Comparison of ENCODE assay signal across 14 mouse cellular contexts in the genomic region with DNA sequence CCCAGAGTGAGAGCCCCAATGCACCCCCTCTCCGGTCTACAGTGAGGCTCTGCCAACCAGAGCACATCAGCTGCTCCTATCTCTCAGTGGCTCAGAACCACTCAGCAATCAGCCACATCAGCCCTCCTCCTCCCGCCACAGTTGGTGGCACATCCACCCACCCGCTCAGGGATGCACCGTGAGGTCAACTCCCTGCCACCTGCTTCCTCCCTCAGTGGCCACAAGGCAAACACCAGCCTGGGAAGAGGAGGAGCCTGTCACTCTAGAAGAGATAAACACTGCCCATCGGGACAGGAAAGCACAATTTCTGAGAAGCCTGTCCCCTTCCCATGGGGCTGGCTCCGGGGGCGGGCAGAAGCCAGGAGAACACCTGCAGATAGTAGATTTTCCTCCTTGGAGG. TPM values are rescaled to one million over a fixed set of nuclear protein-coding genes. Genes with fewer than 3 reads are reported as not detected.
DNase-seq lines count a peak whose midpoint lies in the region; ATAC-seq lines count a peak whose summit lies in the region.
"Had no signal": no experiment of that assay in that cellular context is flagged by ENCODE, and none has a peak within 500 bp of the region (broad histone marks: within the 10 kb centered on the region; RNA-seq: fewer than 3 reads in every experiment).

No protein-coding gene starts in this region.

- no peaks in the 10 kb centered on the region for H3K9me3 ChIP-seq in liver, embryonic 11.5 days (ENCODE audit: control insufficient read depth, low read length)
- H3K9me3 ChIP-seq in embryonic facial prominence, embryonic 10.5 days = no peaks in the 10 kb centered on the region
- H3K9me3 ChIP-seq in midbrain, embryonic 16.5 days (replicated peaks; ENCODE audit: control insufficient read depth, low read length, poor library complexity, severe bottlenecking) = no peaks in the 10 kb centered on the region
- H3K9me3 ChIP-seq: forebrain, embryonic 12.5 days; limb, embryonic 10.5 days; midbrain, embryonic 12.5 days had no signal

- no peaks in the 10 kb centered on the region for H3K27me3 ChIP-seq in liver, embryonic 11.5 days (replicated peaks; ENCODE audit: control insufficient read depth, insufficient read depth, low read length)
- peaks cover 63% of the 10 kb centered on the region for H3K27me3 ChIP-seq in embryonic facial prominence, embryonic 10.5 days (replicated peaks; ENCODE audit: low read depth, poor library complexity, severe bottlenecking)
- peaks cover 11% of the 10 kb centered on the region for H3K27me3 ChIP-seq in midbrain, embryonic 16.5 days (ENCODE audit: control insufficient read depth, insufficient read depth, low read depth, low read length)

- H3K27ac ChIP-seq in liver, embryonic 11.5 days (ENCODE audit: low read depth, low read length) = no peak overlapping the region
- H3K27ac ChIP-seq in embryonic facial prominence, embryonic 10.5 days (replicated peaks) = peak overlapping the region; percentile 35
- no peak overlapping the region for H3K27ac ChIP-seq in midbrain, embryonic 16.5 days (ENCODE audit: low read length)
- H3K27ac ChIP-seq: forebrain, embryonic 12.5 days; limb, embryonic 10.5 days; midbrain, embryonic 12.5 days had no signal

- H3K9ac ChIP-seq in liver, embryonic 11.5 days (ENCODE audit: low read depth, low read length) = no peak overlapping the region
- no peak overlapping the region for H3K9ac ChIP-seq in midbrain, embryonic 16.5 days (ENCODE audit: low read depth, low read length)
- H3K9ac ChIP-seq: forebrain, embryonic 12.5 days; midbrain, embryonic 12.5 days had no signal

- no peak overlapping the region for H3K4me3 ChIP-seq in liver, embryonic 11.5 days (ENCODE audit: low read depth, low read length)
- no peak overlapping the region for H3K4me3 ChIP-seq in embryonic facial prominence, embryonic 10.5 days
- no peak overlapping the region for H3K4me3 ChIP-seq in midbrain, embryonic 16.5 days (ENCODE audit: low read depth, low read length)
- H3K4me3 ChIP-seq: forebrain, embryonic 12.5 days; limb, embryonic 10.5 days; midbrain, embryonic 12.5 days had no signal

- 17% methylated on average over 7 of the region's 7 CpGs for WGBS in liver, embryonic 11.5 days
- 60% methylated on average over 7 of the region's 7 CpGs for WGBS in embryonic facial prominence, embryonic 10.5 days
- 74% methylated on average over 7 of the region's 7 CpGs for WGBS in midbrain, embryonic 16.5 days

- DNase-seq in liver = peak; percentile 42
- DNase-seq in liver, embryonic 11.5 days (ENCODE audit: low spot score) = no peak
- DNase-seq in embryonic facial prominence, embryonic 10.5 days (ENCODE audit: low spot score) = no peak
- peak; percentile 35 for DNase-seq in thymus, postnatal 10 days (ENCODE audit: low spot score in 2 of 2)
- no peak for DNase-seq in embryo, embryonic 10 days (ENCODE audit: low spot score)
- DNase-seq in retina, embryonic 14.5 days (ENCODE audit: low spot score) = no peak
- DNase-seq: kidney, postnatal 25 days had no signal

- H3K36me3 ChIP-seq in liver, embryonic 11.5 days (ENCODE audit: control insufficient read depth, insufficient read depth, low read length) = no peaks in the 10 kb centered on the region
- H3K36me3 ChIP-seq in embryonic facial prominence, embryonic 10.5 days (replicated peaks) = no peaks in the 10 kb centered on the region
- H3K36me3 ChIP-seq in midbrain, embryonic 16.5 days (ENCODE audit: control insufficient read depth, insufficient read depth, low read length) = no peaks in the 10 kb centered on the region
- H3K36me3 ChIP-seq: forebrain, embryonic 12.5 days; limb, embryonic 10.5 days; midbrain, embryonic 12.5 days had no signal

- no peak; the same call in 1 of the 2 replicates for ATAC-seq in liver, embryonic 11.5 days (replicated peaks; ENCODE audit: low FRiP score)
- peak; percentile 96 for ATAC-seq in megakaryocyte progenitor cell, adult 5-6 weeks (replicated peaks; ENCODE audit: poor library complexity)
- no peak for ATAC-seq in midbrain, embryonic 16.5 days

- peaks cover 10% of the 10 kb centered on the region for H3K4me1 ChIP-seq in liver, embryonic 11.5 days (replicated peaks; ENCODE audit: control insufficient read depth, insufficient read depth, low read length)
- peaks cover 23% of the 10 kb centered on the region for H3K4me1 ChIP-seq in embryonic facial prominence, embryonic 10.5 days
- no peaks in the 10 kb centered on the region for H3K4me1 ChIP-seq in midbrain, embryonic 16.5 days (ENCODE audit: control insufficient read depth, insufficient read depth, low read length)

- no peak overlapping the region for H3K4me2 ChIP-seq in liver, embryonic 11.5 days
- no peak overlapping the region for H3K4me2 ChIP-seq in midbrain, embryonic 16.5 days (ENCODE audit: low read length)
- H3K4me2 ChIP-seq: forebrain, embryonic 12.5 days; midbrain, embryonic 12.5 days had no signal

RNA-seq across cellular contexts. Expression of a gene that starts 39.9 kb away (rescaled TPM):
- 1.3 and 1.5 TPM in 2 replicates for polyA plus RNA-seq in liver, embryonic 11.5 days (2014; fragmentation: Nextera tagmentation; extraction: Ambion mirVana)
- polyA plus RNA-seq in embryonic facial prominence, embryonic 10.5 days (2016; fragmentation: Nextera tagmentation; extraction: Ambion mirVana) = not detected in 2 replicates
- total RNA-seq in megakaryocyte progenitor cell, adult 5-6 weeks (2015) = not detected in 2 replicates
- not detected in 2 replicates for total RNA-seq in megakaryocyte progenitor cell, adult 5-6 weeks (2017)
- not detected in 2 replicates for polyA plus RNA-seq in midbrain, embryonic 16.5 days (2015; fragmentation: Nextera tagmentation; extraction: Ambion mirVana)
- total RNA-seq: ES-E14 had no signal
- polyA plus RNA-seq: cortical plate, adult 2 months; forebrain, embryonic 12.5 days; limb, embryonic 10.5 days; midbrain, embryonic 12.5 days had no signal

RNA-seq across cellular contexts. Expression of a gene that starts 55.7 kb away (rescaled TPM):
- 0.08 and 0.14 TPM in 2 replicates for polyA plus RNA-seq in liver, embryonic 11.5 days (2014; fragmentation: Nextera tagmentation; extraction: Ambion mirVana)
- polyA plus RNA-seq in embryonic facial prominence, embryonic 10.5 days (2016; fragmentation: Nextera tagmentation; extraction: Ambion mirVana) = 0.18 and 0.66 TPM in 2 replicates
- total RNA-seq in megakaryocyte progenitor cell, adult 5-6 weeks (2015) = not detected in 2 replicates
- not detected in 2 replicates for total RNA-seq in megakaryocyte progenitor cell, adult 5-6 weeks (2017)
- 0.21 and 0.25 TPM in 2 replicates for polyA plus RNA-seq in midbrain, embryonic 16.5 days (2015; fragmentation: Nextera tagmentation; extraction: Ambion mirVana)
- polyA plus RNA-seq: cortical plate, adult 2 months had no signal

Comparison
In these comparisons a context has a peak if more than half of its experiments do, and no peak if none do; other contexts are left out.
1. DNase-seq: peak in liver (single experiment) and thymus, postnatal 10 days (2 of 2); none in liver, embryonic 11.5 days (single experiment), embryonic facial prominence, embryonic 10.5 days (single experiment), embryo, embryonic 10 days (single experiment) and retina, embryonic 14.5 days (single experiment).